Mouse (Mus musculus): ENCODE measurements around the gene Cldn12.
A peak's percentile ranks its signal among the peaks of the same experiment; 100 is the strongest.

DNA sequence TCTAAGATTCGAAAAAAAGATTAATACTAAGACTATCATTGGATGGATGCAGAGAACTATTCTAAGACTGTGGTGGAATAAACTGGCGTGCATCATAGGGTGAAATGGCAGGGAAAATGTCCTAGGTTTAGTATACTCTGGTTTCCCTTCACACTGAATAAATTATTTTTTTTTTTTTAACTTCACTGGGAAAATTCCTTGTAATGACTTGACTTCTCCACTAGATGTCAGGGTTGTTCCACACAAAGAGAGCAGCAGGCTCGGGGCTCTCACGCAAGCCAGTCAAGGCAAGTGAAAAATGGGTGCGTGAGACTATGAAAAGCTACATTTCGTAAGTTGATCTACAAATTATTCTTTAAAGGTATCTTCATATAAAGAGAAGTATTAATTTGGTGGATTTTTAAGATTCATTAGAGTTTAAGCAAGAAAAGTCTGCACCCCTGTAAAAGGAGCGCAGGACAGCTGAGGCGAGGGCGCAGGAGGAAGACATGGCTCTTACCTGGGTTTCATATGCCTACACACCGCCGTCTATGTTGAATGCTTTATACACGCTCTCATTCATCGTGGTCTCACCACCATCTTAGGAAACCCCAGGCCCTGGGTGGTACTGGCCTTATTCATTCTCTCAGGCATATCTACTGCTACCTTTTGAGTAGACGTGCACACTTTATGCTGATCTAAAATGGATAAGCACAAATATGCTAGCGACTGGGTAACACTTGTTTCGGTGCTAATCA lies 20.3 kb downstream of the Cldn12 start:
- peak; percentile 73; the same call in 1 of the 2 replicates for TF ChIP-seq CTCF (IDR thresholded peaks at IDR 0.05; ENCODE audit: extremely low read depth, insufficient read length, insufficient replicate concordance, low read depth, low read length)
- TF ChIP-seq POLR2A (IDR thresholded peaks at IDR 0.05; ENCODE audit: low read depth, low read length), result no peak

Data from small intestine, adult 2 months (tissue).